Mouse (Mus musculus): Measurements from ENCODE around the gene 1810013L24Rik.

1810013L24Rik gene

GRCm38 (mm10) chr16:8829564-8830359 lies at the start of gene 1810013L24Rik:
Gene 1810013L24Rik (plus strand): TSS chr16:8830100.
- DNase-seq = peak; percentile 100

GRCm38 (mm10) chr16:8780187-8780586 lies 49.7 kb upstream of the 1810013L24Rik start:
- no peak for DNase-seq

GRCm38 (mm10) chr16:8781191-8781590 lies 48.7 kb upstream of the 1810013L24Rik start:
- no peak for DNase-seq

- DNase-seq = no peak
Measured at GRCm38 (mm10) chr16:8781660-8782059, 48.2 kb upstream of the 1810013L24Rik start.

- DNase-seq = no peak
Measured at GRCm38 (mm10) chr16:8783198-8783913, 46.5 kb upstream of the 1810013L24Rik start.

GRCm38 (mm10) chr16:8784753-8785152 lies 45.1 kb upstream of the 1810013L24Rik start:
- peak; percentile 20 for DNase-seq

- no peak for DNase-seq
Measured at GRCm38 (mm10) chr16:8790886-8791285, 39.0 kb upstream of the 1810013L24Rik start.

- no peak for DNase-seq
Measured at GRCm38 (mm10) chr16:8791949-8792557, 37.8 kb upstream of the 1810013L24Rik start, which contains the start of gene Usp7. Gene Usp7 (minus strand): TSS chr16:8792308.

GRCm38 (mm10) chr16:8794952-8795351 lies 34.9 kb upstream of the 1810013L24Rik start:
- DNase-seq = no peak

- DNase-seq = no peak
Measured at GRCm38 (mm10) chr16:8795906-8796305, 34.0 kb upstream of the 1810013L24Rik start.

GRCm38 (mm10) chr16:8806703-8807102 lies 23.2 kb upstream of the 1810013L24Rik start:
- DNase-seq = no peak

GRCm38 (mm10) chr16:8810399-8811127 lies 19.3 kb upstream of the 1810013L24Rik start:
- no peak for DNase-seq

- no peak for DNase-seq
Measured at GRCm38 (mm10) chr16:8817872-8818271, 12.0 kb upstream of the 1810013L24Rik start.

- DNase-seq = peak; percentile 59
Measured at GRCm38 (mm10) chr16:8821429-8821828, 8.5 kb upstream of the 1810013L24Rik start.

GRCm38 (mm10) chr16:8822586-8822985 lies 7.3 kb upstream of the 1810013L24Rik start:
- DNase-seq = no peak

GRCm38 (mm10) chr16:8823661-8824060 lies 6.2 kb upstream of the 1810013L24Rik start:
- no peak for DNase-seq

GRCm38 (mm10) chr16:8827366-8827765 lies 2.5 kb upstream of the 1810013L24Rik start:
- no peak for DNase-seq

GRCm38 (mm10) chr16:8828636-8829563 lies 1.0 kb upstream of the 1810013L24Rik start:
- DNase-seq = no peak

GRCm38 (mm10) chr16:8830431-8831211 lies 721 bp downstream of the 1810013L24Rik start:
- peak; percentile 69 for DNase-seq

- peak; percentile 56 for DNase-seq
Measured at GRCm38 (mm10) chr16:8831241-8831640, 1.3 kb downstream of the 1810013L24Rik start.

GRCm38 (mm10) chr16:8836876-8837275 lies 7.0 kb downstream of the 1810013L24Rik start:
- no peak for DNase-seq

Measured in kidney, adult 11 months (tissue).